Mouse (Mus musculus): Measurements from ENCODE around the gene Acss2.

- no peak for TF ChIP-seq CTCF (IDR thresholded peaks at IDR 0.05; ENCODE audit: control insufficient read depth, insufficient read depth, insufficient read length)
- no peak for TF ChIP-seq MYOD1 (IDR thresholded peaks at IDR 0.05; ENCODE audit: control insufficient read depth, insufficient read length, low read depth)
- TF ChIP-seq USF1 (IDR thresholded peaks at IDR 0.05; ENCODE audit: low read depth), result no peak
These were observed 111.5 kb downstream of the Acss2 start for GRCm38 (mm10) chr2:155629231-155629661.
